Mouse (Mus musculus) adrenal gland, postnatal 10 days (tissue): ENCODE measurements around the gene Jakmip3. TPM values are rescaled to one million over a fixed set of nuclear protein-coding genes. Genes with fewer than 3 reads are reported as not detected.

Experiments used
- DNase-seq: peaks from one replicate; pipeline ENCODE4 v3.0.0; 2021; ENCODE audit warnings: mixed read lengths
- total RNA-seq, 2 experiments: library from RNA; stranded (reverse); gene quantifications; 2 replicates each; pipeline ENCODE4 v1.2.3; 2021

Jakmip3 gene
- total RNA-seq, 2 experiments from 2014 or later, result 2.1 to 3.5 TPM

GRCm38 (mm10) chr7:139063406-139063805 lies 122.9 kb downstream of the Jakmip3 start:
- DNase-seq, result peak; percentile 34

- DNase-seq, result peak; percentile 85
Observed at GRCm38 (mm10) chr7:139068182-139068623, 127.7 kb downstream of the Jakmip3 start.

GRCm38 (mm10) chr7:139074189-139074588 lies 133.7 kb downstream of the Jakmip3 start:
- no peak for DNase-seq

GRCm38 (mm10) chr7:139075054-139075794 lies 134.7 kb downstream of the Jakmip3 start:
- no peak for DNase-seq

- no peak for DNase-seq
Observed at GRCm38 (mm10) chr7:139077283-139077682, 136.8 kb downstream of the Jakmip3 start.

- peak; percentile 22 for DNase-seq
Observed at GRCm38 (mm10) chr7:139078181-139078580, 137.7 kb downstream of the Jakmip3 start.

GRCm38 (mm10) chr7:139079141-139079540 lies 138.6 kb downstream of the Jakmip3 start:
- DNase-seq, result no peak

GRCm38 (mm10) chr7:139080714-139081113 lies 140.2 kb downstream of the Jakmip3 start:
- DNase-seq, result no peak

- DNase-seq, result no peak
Observed at GRCm38 (mm10) chr7:139081158-139081557, 140.6 kb downstream of the Jakmip3 start.

- no peak for DNase-seq
Observed at GRCm38 (mm10) chr7:139082281-139082680, 141.8 kb downstream of the Jakmip3 start.

- DNase-seq, result no peak
Observed at GRCm38 (mm10) chr7:139084316-139084715, 143.8 kb downstream of the Jakmip3 start.

GRCm38 (mm10) chr7:139085629-139086194 lies 145.2 kb downstream of the Jakmip3 start, which contains the start of gene Dpysl4:
Gene Dpysl4 (plus strand): TSS chr7:139086001.
- peak; percentile 78 for DNase-seq

- peak; percentile 55 for DNase-seq
Observed at GRCm38 (mm10) chr7:139086195-139087158, 145.9 kb downstream of the Jakmip3 start.

GRCm38 (mm10) chr7:139087801-139088200 lies 147.3 kb downstream of the Jakmip3 start:
- peak; percentile 22 for DNase-seq

- DNase-seq, result peak; percentile 33
Observed at GRCm38 (mm10) chr7:139089892-139090874, 149.7 kb downstream of the Jakmip3 start.

GRCm38 (mm10) chr7:139091681-139092080 lies 151.2 kb downstream of the Jakmip3 start:
- no peak for DNase-seq

- no peak for DNase-seq
Observed at GRCm38 (mm10) chr7:139092676-139093075, 152.1 kb downstream of the Jakmip3 start.

GRCm38 (mm10) chr7:139093124-139093523 lies 152.6 kb downstream of the Jakmip3 start:
- DNase-seq, result no peak

- DNase-seq, result no peak
Observed at GRCm38 (mm10) chr7:139093781-139094180, 153.3 kb downstream of the Jakmip3 start.

GRCm38 (mm10) chr7:139094761-139095160 lies 154.2 kb downstream of the Jakmip3 start:
- no peak for DNase-seq

- no peak for DNase-seq
Observed at GRCm38 (mm10) chr7:139095282-139095681, 154.8 kb downstream of the Jakmip3 start.
